Mouse (Mus musculus): Measurements from ENCODE around the gene Fgfr2.

GRCm38 (mm10) chr7:133060170-133060569 is 63.0 kb downstream of the Fgfr2 start:
- TF ChIP-seq CTCF (IDR thresholded peaks at IDR 0.05; ENCODE audit: low read depth) = no peak
- TF ChIP-seq EP300 (IDR thresholded peaks at IDR 0.05; ENCODE audit: low read depth) = no peak

Measured in liver, postnatal 0 days (tissue).